Mouse (Mus musculus): ENCODE results near the gene Smg5. TPM values are rescaled to one million over a fixed set of nuclear protein-coding genes. Genes with fewer than 3 reads are reported as not detected.

Smg5 gene
- polyA plus RNA-seq, 1 experiment = 39.8 TPM

DNA sequence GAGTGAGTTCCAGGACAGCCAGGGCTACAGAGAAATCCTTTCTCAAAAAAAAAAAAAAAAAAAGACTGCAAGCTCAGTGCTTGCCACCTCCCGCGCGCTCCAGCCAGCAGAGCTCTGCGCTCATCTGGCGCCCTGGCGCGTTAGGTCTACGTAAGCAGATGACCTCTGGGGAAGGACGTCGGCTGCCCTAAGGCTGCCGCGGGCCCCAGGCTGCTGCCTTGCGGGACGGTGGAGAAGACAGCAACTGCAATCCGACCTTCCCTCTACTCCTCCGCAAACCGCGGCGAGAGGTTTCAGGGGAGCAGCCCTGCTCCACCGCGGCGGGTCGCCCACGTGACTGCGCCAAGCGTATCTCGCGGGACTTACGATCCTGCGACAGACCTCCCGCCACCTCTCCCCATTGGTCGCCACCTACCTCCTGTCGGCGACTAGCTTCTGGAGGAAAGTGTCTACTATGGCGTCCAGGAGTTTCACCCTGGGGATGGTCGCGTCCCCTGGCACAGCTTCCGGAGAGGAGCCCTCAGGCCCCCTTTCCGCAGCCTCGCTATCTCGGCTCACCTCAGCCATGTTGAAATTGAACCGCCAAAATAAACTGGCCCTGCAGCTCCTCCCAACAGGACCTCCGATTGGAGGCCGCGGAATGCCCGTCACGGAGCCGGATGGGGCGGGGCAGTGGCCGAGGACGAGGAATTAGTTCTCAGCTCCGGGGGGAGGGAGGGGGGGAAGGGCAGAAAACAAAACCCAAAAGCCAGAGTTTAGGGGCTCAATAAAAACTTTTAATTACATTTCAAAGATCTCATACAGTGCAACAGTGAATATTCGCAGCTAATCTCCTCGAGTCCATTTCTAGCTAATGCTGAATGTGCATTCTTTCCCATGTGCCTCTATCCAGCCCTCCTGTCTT is 73.9 kb downstream of the Smg5 start, which contains the start of gene Pmf1:
Gene Pmf1, minus strand, starts transcription at position 591 of the 904 bp plus-strand sequence.
- peaks cover 69% of the 10 kb centered on the region for H3K4me1 ChIP-seq
- peaks cover 42% of the 10 kb centered on the region for H3K36me3 ChIP-seq (replicated peaks; ENCODE audit: low read length)
- peak within 1 kb of the TSS; percentile 92 for H3K4me3 ChIP-seq (replicated peaks)
- TF ChIP-seq GATA1 (IDR thresholded peaks at IDR 0.05; ENCODE audit: borderline replicate concordance, low read length) (no peak), FLI1 (IDR thresholded peaks at IDR 0.05; ENCODE audit: low read length) (peak; percentile 23; the same call in 1 of the 2 replicates)
- no peaks in the 10 kb centered on the region for H3K27me3 ChIP-seq (replicated peaks)
- no peaks in the 10 kb centered on the region for H3K9me3 ChIP-seq

DNA sequence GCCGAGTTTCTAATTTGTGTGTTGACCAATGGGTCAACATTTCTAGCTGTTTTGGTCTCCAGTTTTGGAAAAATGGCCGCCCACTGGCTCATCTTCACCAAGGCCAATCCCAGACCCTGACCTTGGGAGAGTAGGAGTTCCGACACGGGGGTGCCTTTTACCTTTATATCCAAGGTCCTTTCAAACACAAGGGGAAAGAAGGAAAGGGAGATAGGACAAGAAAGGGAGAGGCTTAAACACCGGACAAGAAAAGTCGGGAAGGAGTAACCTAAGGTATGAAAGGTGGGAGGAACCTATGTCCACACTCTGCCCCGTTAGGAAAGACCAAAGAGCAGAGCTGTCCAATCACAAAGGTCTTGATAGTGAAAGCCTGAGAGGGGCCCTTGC is 74.6 kb downstream of the Smg5 start:
- TF ChIP-seq FLI1 (IDR thresholded peaks at IDR 0.05; ENCODE audit: low read length) (no peak), GATA1 (IDR thresholded peaks at IDR 0.05; ENCODE audit: borderline replicate concordance, low read length) (no peak)
- H3K4me1 ChIP-seq = peaks cover 75% of the 10 kb centered on the region
- H3K9me3 ChIP-seq = no peaks in the 10 kb centered on the region
- peaks cover 48% of the 10 kb centered on the region for H3K36me3 ChIP-seq (replicated peaks; ENCODE audit: low read length)
- peak overlapping the region; percentile 92 for H3K4me3 ChIP-seq (replicated peaks)
- H3K27me3 ChIP-seq (replicated peaks) = no peaks in the 10 kb centered on the region

- Histone ChIP-seq H3K4me1 (peaks cover 79% of the 10 kb centered on the region), H3K9me3 (no peaks in the 10 kb centered on the region), H3K4me3 (replicated peaks) (no peak overlapping the region), H3K36me3 (replicated peaks; ENCODE audit: low read length) (peaks cover 59% of the 10 kb centered on the region), H3K27me3 (replicated peaks) (no peaks in the 10 kb centered on the region)
- no peak for TF ChIP-seq FLI1 (IDR thresholded peaks at IDR 0.05; ENCODE audit: low read length)
- TF ChIP-seq GATA1 (IDR thresholded peaks at IDR 0.05; ENCODE audit: borderline replicate concordance, low read length) = no peak
Observed at GRCm38 (mm10) chr3:88411681-88412080, 75.6 kb downstream of the Smg5 start.

Other genes starting within 250 kb of the Smg5 start
- gene Mef2d, start 193.9 kb upstream of the Smg5 start, polyA plus RNA-seq (2012; ENCODE audit: insufficient read depth, low replicate concordance) = 60.2 and 145 TPM in 2 replicates
- not detected in 2 replicates for gene Rhbg, start 81.6 kb upstream of the Smg5 start, polyA plus RNA-seq (2012; ENCODE audit: insufficient read depth, low replicate concordance)
- gene Gm38392, start 49.0 kb upstream of the Smg5 start, polyA plus RNA-seq (2012; ENCODE audit: insufficient read depth, low replicate concordance) = not detected in 2 replicates
- 2.0 TPM in 1 of 2 replicates, not detected in the other for gene Tsacc, start 39.3 kb upstream of the Smg5 start, polyA plus RNA-seq (2012; ENCODE audit: insufficient read depth, low replicate concordance)
- gene Cct3, start 39.1 kb upstream of the Smg5 start, polyA plus RNA-seq (2012; ENCODE audit: insufficient read depth, low replicate concordance) = 7.1 and 29.4 TPM in 2 replicates
- 31.1 and 138 TPM in 2 replicates for gene Glmp, start 11.2 kb upstream of the Smg5 start, polyA plus RNA-seq (2012; ENCODE audit: insufficient read depth, low replicate concordance)
- 2.3 TPM in 1 of 2 replicates, not detected in the other for gene Tmem79, start 112 bp upstream of the Smg5 start, polyA plus RNA-seq (2012; ENCODE audit: insufficient read depth, low replicate concordance)
- not detected in 2 replicates for gene Paqr6, start 28.3 kb downstream of the Smg5 start, polyA plus RNA-seq (2012; ENCODE audit: insufficient read depth, low replicate concordance)
- gene Bglap3, start 36.5 kb downstream of the Smg5 start, polyA plus RNA-seq (2012; ENCODE audit: insufficient read depth, low replicate concordance) = not detected in 2 replicates
- gene Bglap2, start 42.4 kb downstream of the Smg5 start, polyA plus RNA-seq (2012; ENCODE audit: insufficient read depth, low replicate concordance) = not detected in 2 replicates
- not detected in 2 replicates for gene Bglap, start 48.2 kb downstream of the Smg5 start, polyA plus RNA-seq (2012; ENCODE audit: insufficient read depth, low replicate concordance)
- 73.6 and 114 TPM in 2 replicates for gene Pmf1, start 74.1 kb downstream of the Smg5 start, polyA plus RNA-seq (2012; ENCODE audit: insufficient read depth, low replicate concordance)
- 6.7 and 7.2 TPM in 2 replicates for gene Slc25a44, start 88.9 kb downstream of the Smg5 start, polyA plus RNA-seq (2012; ENCODE audit: insufficient read depth, low replicate concordance)
- 8.4 and 26.0 TPM in 2 replicates for gene Sema4a, start 124.9 kb downstream of the Smg5 start, polyA plus RNA-seq (2012; ENCODE audit: insufficient read depth, low replicate concordance)
- 607 and 1,158 TPM in 2 replicates for gene Lmna, start 173.7 kb downstream of the Smg5 start, polyA plus RNA-seq (2012; ENCODE audit: insufficient read depth, low replicate concordance)
- gene Mex3a, start 196.1 kb downstream of the Smg5 start, polyA plus RNA-seq (2012; ENCODE audit: insufficient read depth, low replicate concordance) = 0.83 and 1.6 TPM in 2 replicates
- gene Rab25, start 212.0 kb downstream of the Smg5 start, polyA plus RNA-seq (2012; ENCODE audit: insufficient read depth, low replicate concordance) = 0.51 TPM in 1 of 2 replicates, not detected in the other
- gene Lamtor2, start 216.8 kb downstream of the Smg5 start, polyA plus RNA-seq (2012; ENCODE audit: insufficient read depth, low replicate concordance) = 18.1 and 152 TPM in 2 replicates
- 26.1 and 51.5 TPM in 2 replicates for gene Ubqln4, start 217.5 kb downstream of the Smg5 start, polyA plus RNA-seq (2012; ENCODE audit: insufficient read depth, low replicate concordance)
- 111 and 307 TPM in 2 replicates for gene Ssr2, start 239.6 kb downstream of the Smg5 start, polyA plus RNA-seq (2012; ENCODE audit: insufficient read depth, low replicate concordance)

Data from megakaryocyte, embryonic 14.5 days (primary cell).